Mouse (Mus musculus) myocyte (in vitro differentiated cells): ENCODE results near the gene Stac3. TPM values are rescaled to one million over a fixed set of nuclear protein-coding genes. Genes with fewer than 3 reads are reported as not detected.

Source experiments
- H3K27me3 ChIP-seq: one replicate; pipeline ENCODE4 v1.6.1; 2011; ENCODE audit not compliant: control insufficient read depth, insufficient read depth, insufficient read length
- H3K36me3 ChIP-seq: one replicate; pipeline ENCODE4 v1.6.1; 2011; ENCODE audit not compliant: control insufficient read depth, insufficient read depth
- H3K4me2 ChIP-seq: one replicate; pipeline ENCODE4 v1.6.1; 2011; ENCODE audit warnings: low read depth, control low read depth
- H3K4me3 ChIP-seq: one replicate; pipeline ENCODE4 v1.5.1; 2011; ENCODE audit warnings: mild to moderate bottlenecking, control low read depth, moderate library complexity
- H3K79me2 ChIP-seq: one replicate; pipeline ENCODE4 v1.6.1; 2011; ENCODE audit not compliant: control insufficient read depth, insufficient read depth
- H3ac ChIP-seq: one replicate; pipeline ENCODE4 v1.6.1; 2011; ENCODE audit not compliant: control insufficient read depth, insufficient read length
- CEBPB ChIP-seq: IDR thresholded peaks from 2 replicates; pipeline ENCODE4 v1.6.1; 2011; ENCODE audit warnings: mild to moderate bottlenecking, moderate library complexity; ENCODE audit not compliant: poor library complexity, insufficient read depth, severe bottlenecking
- E2F4 ChIP-seq: IDR thresholded peaks from one replicate; pipeline ENCODE4 v1.6.1; 2011; ENCODE audit warnings: mild to moderate bottlenecking, control low read depth, moderate library complexity; ENCODE audit not compliant: insufficient read depth
- MAX ChIP-seq: IDR thresholded peaks from one replicate; pipeline ENCODE4 v1.6.1; 2011; ENCODE audit warnings: low read depth, mild to moderate bottlenecking, control low read depth
- MYOD1 ChIP-seq, 3 experiments: IDR thresholded peaks; one replicate each; pipeline ENCODE4 v1.6.1; 2011; ENCODE audit warnings: control low read depth in 2 of 3, low read depth in 2 of 3, mild to moderate bottlenecking in 2 of 3, moderate library complexity in 1 of 3; ENCODE audit not compliant: insufficient read length in 2 of 3, control insufficient read depth in 1 of 3
- MYOG ChIP-seq, 3 experiments: IDR thresholded peaks; one replicate each; pipeline ENCODE4 v1.6.1; 2011; ENCODE audit warnings: control low read depth in 2 of 3, low read depth in 2 of 3, mild to moderate bottlenecking in 2 of 3; ENCODE audit not compliant: insufficient read length in 2 of 3, control insufficient read depth in 1 of 3, insufficient read depth in 1 of 3
- POLR2A ChIP-seq: IDR thresholded peaks from one replicate; pipeline ENCODE4 v1.6.1; 2011; ENCODE audit warnings: low read depth, mild to moderate bottlenecking, control low read depth, moderate library complexity; ENCODE audit not compliant: insufficient read length
- POLR2AphosphoS2 ChIP-seq: IDR thresholded peaks from one replicate; pipeline ENCODE4 v1.6.1; 2011; ENCODE audit warnings: low read depth, control low read depth; ENCODE audit not compliant: insufficient read length
- REST ChIP-seq: IDR thresholded peaks from one replicate; pipeline ENCODE4 v1.6.1; 2011; ENCODE audit warnings: mild to moderate bottlenecking, control low read depth, moderate library complexity; ENCODE audit not compliant: insufficient read depth, insufficient read length
- SRF ChIP-seq: IDR thresholded peaks from one replicate; pipeline ENCODE4 v1.6.1; 2011; ENCODE audit warnings: low read depth; ENCODE audit not compliant: control insufficient read depth, insufficient read length
- TCF12 ChIP-seq: IDR thresholded peaks from one replicate; pipeline ENCODE4 v1.6.1; 2011; ENCODE audit warnings: mild to moderate bottlenecking, control low read depth; ENCODE audit not compliant: poor library complexity, insufficient read depth, severe bottlenecking
- TCF3 ChIP-seq: IDR thresholded peaks from one replicate; pipeline ENCODE4 v1.6.1; 2011; ENCODE audit warnings: low read depth, control low read depth; ENCODE audit not compliant: insufficient read length
- USF1 ChIP-seq: IDR thresholded peaks from one replicate; pipeline ENCODE4 v1.6.1; 2011; ENCODE audit warnings: low read depth, mild to moderate bottlenecking, control low read depth, moderate library complexity
- polyA plus RNA-seq: library from polyadenylated mRNA; unstranded; fragments of >200 nt; fragmentation: generic; extraction: Trizol; gene quantifications from one replicate; pipeline ENCODE4 v1.2.1, GENCODE M21; 2012; ENCODE audit warnings: missing spikeins

The Stac3 gene
- polyA plus RNA-seq, 1 experiment: 125 TPM

GRCm38 (mm10) chr10:127480833-127481813 is 20.4 kb upstream of the Stac3 start:
- Histone ChIP-seq H3K36me3 (peaks cover 35% of the 10 kb centered on the region), H3K79me2 (no peaks in the 10 kb centered on the region), H3K27me3 (no peaks in the 10 kb centered on the region), H3ac (no peak overlapping the region), H3K4me2 (peak overlapping the region; percentile 74), H3K4me3 (no peak overlapping the region)
- TF ChIP-seq USF1 (peak; percentile 92), CEBPB (no peak)

- no peak overlapping the region for H3K4me2 ChIP-seq
- no peaks in the 10 kb centered on the region for H3K27me3 ChIP-seq
- peaks cover 43% of the 10 kb centered on the region for H3K36me3 ChIP-seq
- no peaks in the 10 kb centered on the region for H3K79me2 ChIP-seq
- H3ac ChIP-seq: no peak overlapping the region
- no peak overlapping the region for H3K4me3 ChIP-seq
- TF ChIP-seq MYOG (IDR thresholded peaks at IDR 0.05; ENCODE audit: control insufficient read depth in 1 of 3, insufficient read depth in 1 of 3, insufficient read length in 2 of 3, low read depth in 2 of 3) (no peak), TCF3 (no peak), MYOD1 (IDR thresholded peaks at IDR 0.05; ENCODE audit: control insufficient read depth in 1 of 3, insufficient read length in 2 of 3, low read depth in 2 of 3) (no peak), E2F4 (no peak), MAX (no peak), TCF12 (no peak), REST (no peak), USF1 (no peak)
Observed at GRCm38 (mm10) chr10:127485235-127485634, 16.3 kb upstream of the Stac3 start.

- no peaks in the 10 kb centered on the region for H3K27me3 ChIP-seq
- H3K79me2 ChIP-seq: no peaks in the 10 kb centered on the region
- TF ChIP-seq TCF3: no peak
- no peak for TF ChIP-seq CEBPB
- TF ChIP-seq MAX: no peak
- no peak for TF ChIP-seq MYOG (IDR thresholded peaks at IDR 0.05; ENCODE audit: control insufficient read depth in 1 of 3, insufficient read depth in 1 of 3, insufficient read length in 2 of 3, low read depth in 2 of 3)
- no peak for TF ChIP-seq POLR2A
- no peak for TF ChIP-seq USF1
- no peak for TF ChIP-seq TCF12
- no peak for TF ChIP-seq E2F4
- TF ChIP-seq POLR2AphosphoS2: no peak
- TF ChIP-seq REST: no peak
- TF ChIP-seq MYOD1 (IDR thresholded peaks at IDR 0.05; ENCODE audit: control insufficient read depth in 1 of 3, insufficient read length in 2 of 3, low read depth in 2 of 3): no peak
- no peak for TF ChIP-seq SRF
- H3K4me2 ChIP-seq: no peak overlapping the region
- H3K4me3 ChIP-seq: no peak overlapping the region
- H3K36me3 ChIP-seq: peaks cover 40% of the 10 kb centered on the region
- no peak overlapping the region for H3ac ChIP-seq
Observed at GRCm38 (mm10) chr10:127488856-127489255, 12.6 kb upstream of the Stac3 start.

- no peaks in the 10 kb centered on the region for H3K79me2 ChIP-seq
- H3K4me3 ChIP-seq: no peak overlapping the region
- H3K4me2 ChIP-seq: no peak overlapping the region
- TF ChIP-seq SRF: no peak
- no peak for TF ChIP-seq USF1
- no peak for TF ChIP-seq POLR2A
- TF ChIP-seq CEBPB: no peak
- TF ChIP-seq TCF12: no peak
- no peak for TF ChIP-seq TCF3
- no peak for TF ChIP-seq REST
- no peak for TF ChIP-seq MAX
- no peak for TF ChIP-seq MYOG (IDR thresholded peaks at IDR 0.05; ENCODE audit: control insufficient read depth in 1 of 3, insufficient read depth in 1 of 3, insufficient read length in 2 of 3, low read depth in 2 of 3)
- no peak for TF ChIP-seq MYOD1 (IDR thresholded peaks at IDR 0.05; ENCODE audit: control insufficient read depth in 1 of 3, insufficient read length in 2 of 3, low read depth in 2 of 3)
- TF ChIP-seq E2F4: no peak
- no peak for TF ChIP-seq POLR2AphosphoS2
- H3K27me3 ChIP-seq: no peaks in the 10 kb centered on the region
- peaks cover 41% of the 10 kb centered on the region for H3K36me3 ChIP-seq
- H3ac ChIP-seq: no peak overlapping the region
Observed at GRCm38 (mm10) chr10:127490160-127491127, 11.0 kb upstream of the Stac3 start.
